Comparison of ENCODE assay signal across 16 mouse cellular contexts in the genomic region with DNA sequence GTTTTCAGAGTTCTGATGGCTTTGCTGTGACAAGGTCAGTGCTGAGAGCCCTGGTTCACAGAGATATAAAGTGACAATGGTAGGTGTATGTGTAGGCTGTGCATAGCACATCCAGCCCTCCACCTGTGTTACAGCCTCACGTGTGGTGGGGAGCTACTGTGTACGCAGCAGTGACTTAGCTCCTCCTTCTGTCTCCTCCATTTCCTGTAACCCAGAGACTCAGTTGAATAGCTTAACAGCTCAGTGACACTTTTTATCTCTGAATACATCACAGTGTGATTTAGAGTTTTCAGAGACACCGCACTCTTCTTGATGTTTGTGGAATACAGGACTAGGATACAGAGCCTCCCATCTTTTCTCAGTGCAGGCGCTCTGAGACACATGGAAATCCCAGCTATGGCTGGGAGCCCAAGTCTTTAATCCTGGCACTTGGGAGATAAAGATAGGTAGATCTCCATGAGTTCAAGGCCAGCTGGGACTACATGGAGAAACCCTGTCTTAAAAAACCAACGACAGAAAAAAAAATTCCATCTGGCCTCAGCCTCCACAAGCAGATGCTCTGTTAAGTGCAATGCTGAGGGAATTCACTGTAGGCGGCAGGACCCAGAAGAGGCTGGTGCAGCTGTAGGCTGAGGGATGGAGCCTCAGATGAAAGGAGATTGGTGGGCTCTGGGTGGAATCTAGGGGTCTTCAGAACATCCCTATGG. TPM values are rescaled to one million over a fixed set of nuclear protein-coding genes. Genes with fewer than 3 reads are reported as not detected.
A peak's percentile ranks its signal among the peaks of the same experiment; 100 is the strongest.
DNase-seq lines count a peak whose midpoint lies in the region; ATAC-seq and TF ChIP-seq lines count a peak whose summit lies in the region.
"Had no signal": no experiment of that assay in that cellular context is flagged by ENCODE, and none has a peak within 500 bp of the region (broad histone marks: within the 10 kb centered on the region; RNA-seq: fewer than 3 reads in every experiment).

No protein-coding gene starts in this region.

- DNase-seq in frontal cortex, postnatal 25 days (ENCODE audit: low spot score in 2 of 2), result no peak
- peak; percentile 69 for DNase-seq in induced T-regulatory cell, adult 2 months (ENCODE audit: low read depth)
- peak; percentile 67 to 95 for DNase-seq in left cerebral cortex, postnatal 25 days (ENCODE audit: low spot score in 2 of 2)
- DNase-seq in thymus, postnatal 10 days (ENCODE audit: low spot score in 2 of 2), result peak; percentile 59
- no peak for DNase-seq in gastrocnemius, adult 8-10 months (ENCODE audit: low spot score in 2 of 2)
- DNase-seq in cerebellum, postnatal 25 days, result no peak
- DNase-seq in forebrain, postnatal 0 days, result no peak
- DNase-seq: cerebellum, postnatal 10 days; kidney, adult 2 months had no signal

- no peak for TF ChIP-seq CTCF in forebrain, postnatal 0 days (IDR thresholded peaks at IDR 0.05; ENCODE audit: low read depth)

- no peak overlapping the region for H3K4me3 ChIP-seq in forebrain, postnatal 0 days (ENCODE audit: low read depth, low read length)
- H3K4me3 ChIP-seq: hindbrain, embryonic 10.5 days; limb, embryonic 10.5 days had no signal

- intact Hi-C loops in left cerebral cortex, postnatal 25 days (cut with DNase I), result no loop called here

- H3K9me3 ChIP-seq in forebrain, postnatal 0 days (ENCODE audit: low read length), result no peaks in the 10 kb centered on the region
- H3K9me3 ChIP-seq: G1E; hindbrain, embryonic 10.5 days; limb, embryonic 10.5 days had no signal

- ATAC-seq in frontal cortex, adult (ENCODE audit: low TSS enrichment), result peak; percentile 64
- no peak for ATAC-seq in forebrain, postnatal 0 days

- no peaks in the 10 kb centered on the region for H3K27me3 ChIP-seq in forebrain, postnatal 0 days (ENCODE audit: insufficient read depth, low read length)

- no peak overlapping the region for H3K4me2 ChIP-seq in forebrain, postnatal 0 days (ENCODE audit: low read depth)

- 77% methylated on average over 6 of the region's 6 CpGs for WGBS in forebrain, postnatal 0 days

- H3K36me3 ChIP-seq in forebrain, postnatal 0 days (ENCODE audit: insufficient read depth), result no peaks in the 10 kb centered on the region

- no peak overlapping the region for H3K9ac ChIP-seq in forebrain, postnatal 0 days

- no peak overlapping the region for H3K27ac ChIP-seq in forebrain, postnatal 0 days (ENCODE audit: low read depth, low read length)
- H3K27ac ChIP-seq: hindbrain, embryonic 10.5 days; limb, embryonic 10.5 days; macrophage had no signal

- H3K4me1 ChIP-seq in forebrain, postnatal 0 days (ENCODE audit: insufficient read depth), result 0 out of 2 replicates have a peak, but pooled peaks cover 7% of the 10 kb centered on the region

RNA-seq across cellular contexts. Expression of gene Armc7, which starts 6.2 kb away (rescaled TPM):
- total RNA-seq in left cerebral cortex, postnatal 25 days (2021), result 10 to 100 TPM; 12.5 to 12.8 TPM
- 1 to 10 TPM; 1.0 to 1.8 (median 1.5) TPM for total RNA-seq in gastrocnemius, adult 8-10 months (2022)
- 11.2 and 14.2 TPM in 2 replicates for total RNA-seq in forebrain, postnatal 0 days (2014; rRNA removed)
- polyA plus RNA-seq in forebrain, postnatal 0 days (2015; fragmentation: Nextera tagmentation; extraction: Ambion mirVana), result 8.5 and 11.2 TPM in 2 replicates

RNA-seq across cellular contexts. Expression of gene Nt5c, which starts 10.0 kb away (rescaled TPM):
- 10 to 100 TPM; 60.1 to 66.5 TPM for total RNA-seq in left cerebral cortex, postnatal 25 days (2021)
- 1 to 10 TPM; 5.4 to 7.4 (median 6.6) TPM for total RNA-seq in gastrocnemius, adult 8-10 months (2022)
- total RNA-seq in forebrain, postnatal 0 days (2014; rRNA removed), result 59.6 and 84.6 TPM in 2 replicates
- polyA plus RNA-seq in forebrain, postnatal 0 days (2015; fragmentation: Nextera tagmentation; extraction: Ambion mirVana), result 136 and 143 TPM in 2 replicates

RNA-seq across cellular contexts. Expression of gene Slc16a5, which starts 19.4 kb away (rescaled TPM):
- total RNA-seq in left cerebral cortex, postnatal 25 days (2021), result not detected
- not detected for total RNA-seq in gastrocnemius, adult 8-10 months (2022)
- not detected in 2 replicates for total RNA-seq in forebrain, postnatal 0 days (2014; rRNA removed)
- polyA plus RNA-seq in forebrain, postnatal 0 days (2015; fragmentation: Nextera tagmentation; extraction: Ambion mirVana), result 0.06 and 0.07 TPM in 2 replicates
- total RNA-seq: gastrocnemius, adult 18-20 months; midbrain, postnatal 0 days had no signal
- polyA plus RNA-seq: G1E; hindbrain, embryonic 10.5 days; macrophage had no signal

RNA-seq across cellular contexts. Expression of gene Jpt1, which starts 32.5 kb away (rescaled TPM):
- 100 to 1,000 TPM; 165 to 168 TPM for total RNA-seq in left cerebral cortex, postnatal 25 days (2021)
- 10 to 100 TPM; 64.3 to 70.0 (median 66.3) TPM for total RNA-seq in gastrocnemius, adult 8-10 months (2022)
- 1,009 and 1,140 TPM in 2 replicates for total RNA-seq in forebrain, postnatal 0 days (2014; rRNA removed)
- polyA plus RNA-seq in forebrain, postnatal 0 days (2015; fragmentation: Nextera tagmentation; extraction: Ambion mirVana), result 1,672 and 1,955 TPM in 2 replicates

RNA-seq across cellular contexts. Expression of gene Trim80, which starts 41.4 kb away (rescaled TPM):
- total RNA-seq in left cerebral cortex, postnatal 25 days (2021), result not detected
- total RNA-seq in gastrocnemius, adult 8-10 months (2022), result not detected
- total RNA-seq in forebrain, postnatal 0 days (2014; rRNA removed), result not detected in 2 replicates
- not detected in 2 replicates for polyA plus RNA-seq in forebrain, postnatal 0 days (2015; fragmentation: Nextera tagmentation; extraction: Ambion mirVana)
- total RNA-seq: G1E; gastrocnemius, adult 18-20 months had no signal
- polyA plus RNA-seq: G1E; macrophage; midbrain, postnatal 0 days had no signal

Comparison
In these comparisons a context has a peak if more than half of its experiments do, and no peak if none do; other contexts are left out.
1. DNase-seq: peak in induced T-regulatory cell, adult 2 months (single experiment), left cerebral cortex, postnatal 25 days (2 of 2) and thymus, postnatal 10 days (2 of 2); none in frontal cortex, postnatal 25 days (0 of 2), gastrocnemius, adult 8-10 months (0 of 2), cerebellum, postnatal 25 days (0 of 2) and forebrain, postnatal 0 days (single experiment).